Mouse (Mus musculus): ENCODE data around the gene Btbd35f12.
A peak's percentile ranks its signal among the peaks of the same experiment; 100 is the strongest.
"Not testable (repeated sequence)": the region's sequence is repeated elsewhere in the genome, so short reads cannot be mapped to it uniquely, and the experiment has no call there.

Gene Btbd35f12

GRCm38 (mm10) chrX:33313079-33313478, at the start of gene Btbd35f12:
Gene Btbd35f12, plus strand, starts transcription at chrX:33313379.
- DNase-seq (ENCODE audit: low spot score in 2 of 2) = not testable (repeated sequence)

DNA sequence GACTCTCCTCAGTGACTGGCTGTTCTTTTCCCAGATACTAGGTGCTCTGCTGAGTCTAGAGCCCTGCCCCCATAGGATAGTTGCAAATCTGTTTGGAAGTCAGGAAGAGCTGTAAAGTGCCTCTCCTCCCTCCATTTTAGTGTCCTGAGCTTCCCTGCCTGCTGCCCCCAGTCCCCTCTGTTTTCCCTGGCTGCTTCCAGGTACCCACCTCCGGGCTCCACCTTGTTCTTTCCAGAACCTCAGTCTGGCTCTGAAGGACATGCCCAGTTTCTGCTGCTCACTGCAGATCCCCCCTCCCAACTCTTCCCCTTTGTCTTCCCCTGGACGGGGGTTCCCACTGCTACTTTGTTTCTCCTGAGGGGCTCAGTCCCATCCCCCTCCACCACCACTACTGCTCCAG, 40.1 kb downstream of the Btbd35f12 start:
- DNase-seq (ENCODE audit: low spot score in 2 of 2) = peak in 1 of 2 experiments; percentile 3

All from frontal cortex, postnatal 14 days (tissue).